Mouse (Mus musculus): Measurements from ENCODE around the gene Sall1. TPM values are rescaled to one million over a fixed set of nuclear protein-coding genes. Genes with fewer than 3 reads are reported as not detected.

The Sall1 gene
- polyA plus RNA-seq, 1 experiment from 2014 or later, result 20.8 TPM

GRCm38 (mm10) chr8:89026139-89026520 is 17.8 kb downstream of the Sall1 start:
- WGBS, result 5% methylated on average over 9 of the region's 13 CpGs
- Histone ChIP-seq H3K9me3 (ENCODE audit: control insufficient read depth, low read length) (no peaks in the 10 kb centered on the region), H3K27me3 (ENCODE audit: control insufficient read depth, insufficient read depth, low read length) (peaks cover 2% of the 10 kb centered on the region; the same call in 1 of the 2 replicates), H3K4me3 (ENCODE audit: low read depth, low read length) (peak overlapping the region; percentile 29), H3K4me1 (replicated peaks; ENCODE audit: control insufficient read depth, insufficient read depth, low read length) (peaks cover 7% of the 10 kb centered on the region; the same call in 1 of the 2 replicates), H3K36me3 (ENCODE audit: control insufficient read depth, insufficient read depth, low read length) (peaks cover 5% of the 10 kb centered on the region; the same call in 1 of the 2 replicates), H3K4me2 (replicated peaks; ENCODE audit: low read depth, low read length) (peak overlapping the region; percentile 62), H3K27ac (ENCODE audit: low read depth, low read length) (0 out of 2 replicates have a peak overlapping the region, but pooled peaks have one; percentile 27), H3K9ac (ENCODE audit: low read depth, low read length) (peak overlapping the region; percentile 42; the same call in 1 of the 2 replicates)
- ATAC-seq (ENCODE audit: low FRiP score) (peak; percentile 34), DNase-seq (ENCODE audit: low spot score) (peak; percentile 39)

GRCm38 (mm10) chr8:89025281-89026138 is 18.5 kb downstream of the Sall1 start:
- Histone ChIP-seq H3K4me2 (replicated peaks; ENCODE audit: low read depth, low read length) (peak overlapping the region; percentile 62), H3K27me3 (ENCODE audit: control insufficient read depth, insufficient read depth, low read length) (peaks cover 2% of the 10 kb centered on the region; the same call in 1 of the 2 replicates), H3K36me3 (ENCODE audit: control insufficient read depth, insufficient read depth, low read length) (no peaks in the 10 kb centered on the region), H3K9me3 (ENCODE audit: control insufficient read depth, low read length) (no peaks in the 10 kb centered on the region), H3K9ac (ENCODE audit: low read depth, low read length) (peak overlapping the region; percentile 42; the same call in 1 of the 2 replicates), H3K27ac (ENCODE audit: low read depth, low read length) (0 out of 2 replicates have a peak overlapping the region, but pooled peaks have one; percentile 27), H3K4me1 (replicated peaks; ENCODE audit: control insufficient read depth, insufficient read depth, low read length) (peaks cover 7% of the 10 kb centered on the region; the same call in 1 of the 2 replicates), H3K4me3 (ENCODE audit: low read depth, low read length) (peak overlapping the region; percentile 29)
- ATAC-seq (ENCODE audit: low FRiP score) (peak; percentile 84), DNase-seq (ENCODE audit: low spot score) (peak; percentile 71)
- 3% methylated on average over 55 of the region's 55 CpGs for WGBS

DNA sequence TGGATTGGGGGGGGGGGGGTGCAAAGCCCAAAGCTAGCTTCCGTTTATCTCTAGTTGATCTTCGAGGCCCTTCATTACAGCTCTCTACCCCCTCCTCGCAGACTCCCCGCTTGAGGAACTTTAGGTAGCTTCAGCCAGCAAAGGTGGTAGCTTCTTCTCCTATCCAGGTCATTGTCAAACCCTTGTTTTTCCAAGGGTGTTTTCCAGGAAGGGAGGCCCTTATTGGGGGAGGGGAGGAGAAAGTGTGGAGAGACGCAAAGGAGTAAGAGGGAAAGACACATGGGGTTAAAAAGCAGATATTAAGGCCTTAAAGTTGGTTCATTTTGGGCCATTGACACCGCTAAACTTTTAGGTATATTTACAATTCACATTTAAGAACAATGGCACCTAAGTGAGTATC is 19.2 kb downstream of the Sall1 start:
- peaks cover 2% of the 10 kb centered on the region; the same call in 1 of the 2 replicates for H3K27me3 ChIP-seq (ENCODE audit: control insufficient read depth, insufficient read depth, low read length)
- H3K4me3 ChIP-seq (ENCODE audit: low read depth, low read length), result no peak overlapping the region
- H3K27ac ChIP-seq (ENCODE audit: low read depth, low read length), result no peak overlapping the region
- H3K9me3 ChIP-seq (ENCODE audit: control insufficient read depth, low read length), result no peaks in the 10 kb centered on the region
- DNase-seq (ENCODE audit: low spot score), result peak; percentile 28
- ATAC-seq (ENCODE audit: low FRiP score), result no peak
- no peak overlapping the region for H3K9ac ChIP-seq (ENCODE audit: low read depth, low read length)
- no peaks in the 10 kb centered on the region for H3K36me3 ChIP-seq (ENCODE audit: control insufficient read depth, insufficient read depth, low read length)
- H3K4me1 ChIP-seq (replicated peaks; ENCODE audit: control insufficient read depth, insufficient read depth, low read length), result peaks cover 7% of the 10 kb centered on the region; the same call in 1 of the 2 replicates
- 18% methylated on average over 6 of the region's 6 CpGs for WGBS
- H3K4me2 ChIP-seq (replicated peaks; ENCODE audit: low read depth, low read length), result no peak overlapping the region

DNA sequence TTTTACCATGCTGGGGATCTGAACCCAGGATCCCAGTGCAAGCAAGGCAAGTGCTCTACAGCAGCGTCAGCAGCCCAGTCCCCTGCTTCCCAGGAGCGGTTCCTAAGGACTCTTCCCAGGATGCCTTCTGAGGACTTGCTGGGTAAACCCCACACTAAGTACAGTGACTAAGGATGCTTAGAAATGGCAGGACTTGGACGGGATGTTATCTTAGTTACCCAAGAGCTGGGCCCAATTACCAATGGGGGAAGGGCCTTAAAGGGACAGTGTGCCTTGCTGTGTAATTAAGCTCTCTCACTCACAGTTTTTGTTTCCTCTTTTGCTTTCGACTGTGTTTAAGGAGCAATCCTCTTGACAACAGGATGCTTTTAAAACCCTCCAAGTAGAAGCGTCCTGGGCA is 22.8 kb downstream of the Sall1 start:
- H3K27me3 ChIP-seq (ENCODE audit: control insufficient read depth, insufficient read depth, low read length), result peaks cover 2% of the 10 kb centered on the region; the same call in 1 of the 2 replicates
- no peaks in the 10 kb centered on the region for H3K36me3 ChIP-seq (ENCODE audit: control insufficient read depth, insufficient read depth, low read length)
- H3K4me3 ChIP-seq (ENCODE audit: low read depth, low read length), result no peak overlapping the region
- DNase-seq (ENCODE audit: low spot score), result peak; percentile 36
- no peak overlapping the region for H3K4me2 ChIP-seq (replicated peaks; ENCODE audit: low read depth, low read length)
- peaks cover 7% of the 10 kb centered on the region; the same call in 1 of the 2 replicates for H3K4me1 ChIP-seq (replicated peaks; ENCODE audit: control insufficient read depth, insufficient read depth, low read length)
- no peak for ATAC-seq (ENCODE audit: low FRiP score)
- no peak overlapping the region for H3K9ac ChIP-seq (ENCODE audit: low read depth, low read length)
- WGBS, result 18% methylated on average over 5 of the region's 5 CpGs
- H3K9me3 ChIP-seq (ENCODE audit: control insufficient read depth, low read length), result no peaks in the 10 kb centered on the region
- no peak overlapping the region for H3K27ac ChIP-seq (ENCODE audit: low read depth, low read length)

DNA sequence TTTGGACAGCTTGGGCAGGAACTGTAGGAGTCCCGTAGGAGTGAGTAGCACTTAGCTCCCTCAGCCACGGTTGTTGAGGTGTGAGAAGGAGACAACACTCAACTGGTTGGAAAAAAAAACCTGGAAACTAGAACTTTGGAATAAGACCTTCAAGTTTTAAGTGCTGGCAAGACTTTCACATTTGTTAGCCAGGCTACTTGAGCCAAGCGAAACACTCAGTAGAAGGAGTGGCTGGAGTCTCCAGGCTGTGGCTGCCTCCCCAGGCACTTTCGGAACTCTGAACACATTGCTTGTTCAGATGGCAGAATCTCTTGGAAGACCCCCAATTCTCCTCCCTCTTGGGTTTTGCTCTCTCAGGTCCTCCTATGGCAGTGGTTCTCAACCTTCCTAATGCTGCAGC is 26.1 kb downstream of the Sall1 start:
- Histone ChIP-seq H3K9me3 (ENCODE audit: control insufficient read depth, low read length) (no peaks in the 10 kb centered on the region), H3K36me3 (ENCODE audit: control insufficient read depth, insufficient read depth, low read length) (no peaks in the 10 kb centered on the region), H3K27me3 (ENCODE audit: control insufficient read depth, insufficient read depth, low read length) (no peaks in the 10 kb centered on the region; the same call in 1 of the 2 replicates), H3K4me2 (replicated peaks; ENCODE audit: low read depth, low read length) (no peak overlapping the region), H3K4me1 (replicated peaks; ENCODE audit: control insufficient read depth, insufficient read depth, low read length) (no peaks in the 10 kb centered on the region), H3K9ac (ENCODE audit: low read depth, low read length) (no peak overlapping the region), H3K27ac (ENCODE audit: low read depth, low read length) (no peak overlapping the region), H3K4me3 (ENCODE audit: low read depth, low read length) (no peak overlapping the region)
- ATAC-seq (ENCODE audit: low FRiP score) (no peak), DNase-seq (ENCODE audit: low spot score) (no peak)
- WGBS, result 74% methylated on average over 4 of the region's 4 CpGs

DNA sequence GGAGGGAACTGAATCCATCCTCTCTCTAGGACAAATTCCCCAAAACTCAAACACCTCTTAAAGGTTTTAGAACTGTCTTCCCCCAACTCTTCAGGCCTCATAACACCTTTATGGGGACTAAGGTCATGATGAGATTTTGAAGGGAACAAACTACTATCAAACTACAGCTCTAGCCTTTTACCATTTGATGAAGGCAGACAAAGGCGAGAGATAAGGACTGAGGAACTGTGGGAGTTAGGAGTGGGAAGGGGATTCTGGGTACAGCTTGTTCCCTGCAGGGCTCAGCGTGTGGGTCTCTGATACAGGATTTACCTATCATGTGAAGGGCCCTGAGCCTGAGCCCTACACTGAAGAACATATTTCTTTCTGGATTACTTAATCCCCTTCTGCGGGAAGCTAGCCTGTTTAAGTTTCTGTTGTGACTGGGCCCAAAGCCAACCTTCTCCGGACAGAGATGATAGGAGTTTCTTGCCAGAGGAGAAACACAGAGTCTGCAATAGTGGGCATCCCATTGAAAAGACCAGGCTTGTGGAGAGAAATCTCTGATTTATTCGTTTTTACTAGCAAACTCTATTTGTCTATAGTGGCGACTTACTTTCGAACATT is 27.4 kb downstream of the Sall1 start:
- Histone ChIP-seq H3K27me3 (ENCODE audit: control insufficient read depth, insufficient read depth, low read length) (no peaks in the 10 kb centered on the region; the same call in 1 of the 2 replicates), H3K4me1 (replicated peaks; ENCODE audit: control insufficient read depth, insufficient read depth, low read length) (no peaks in the 10 kb centered on the region), H3K9me3 (ENCODE audit: control insufficient read depth, low read length) (no peaks in the 10 kb centered on the region), H3K4me2 (replicated peaks; ENCODE audit: low read depth, low read length) (no peak overlapping the region), H3K27ac (ENCODE audit: low read depth, low read length) (no peak overlapping the region), H3K9ac (ENCODE audit: low read depth, low read length) (no peak overlapping the region), H3K36me3 (ENCODE audit: control insufficient read depth, insufficient read depth, low read length) (no peaks in the 10 kb centered on the region), H3K4me3 (ENCODE audit: low read depth, low read length) (no peak overlapping the region)
- ATAC-seq (ENCODE audit: low FRiP score) (no peak), DNase-seq (ENCODE audit: low spot score) (no peak)
- 95% methylated on average over 7 of the region's 7 CpGs for WGBS

DNA sequence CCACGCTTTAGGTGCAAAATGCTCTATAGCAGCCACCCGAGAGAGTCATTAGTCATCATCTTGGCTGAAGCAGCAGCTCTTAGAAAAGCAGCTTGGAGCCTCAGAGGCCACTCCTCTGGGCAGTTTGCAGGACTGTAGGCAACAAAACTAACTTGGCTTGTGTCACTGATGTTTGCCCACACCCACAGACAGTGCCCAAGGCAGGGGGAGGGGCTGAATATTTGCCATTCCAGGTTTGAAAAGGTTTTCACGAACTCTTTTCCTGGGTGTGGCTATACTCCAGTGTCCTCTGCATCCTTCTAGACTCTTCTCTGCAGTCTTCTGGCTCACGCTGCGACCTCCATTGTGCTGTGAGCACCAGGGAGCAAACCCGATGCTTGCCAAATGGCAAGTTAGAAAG is 28.4 kb downstream of the Sall1 start:
- no peaks in the 10 kb centered on the region for H3K27me3 ChIP-seq (ENCODE audit: control insufficient read depth, insufficient read depth, low read length)
- ATAC-seq (ENCODE audit: low FRiP score) (no peak), DNase-seq (ENCODE audit: low spot score) (no peak)
- no peak overlapping the region for H3K4me3 ChIP-seq (ENCODE audit: low read depth, low read length)
- no peak overlapping the region for H3K9ac ChIP-seq (ENCODE audit: low read depth, low read length)
- H3K4me1 ChIP-seq (replicated peaks; ENCODE audit: control insufficient read depth, insufficient read depth, low read length), result no peaks in the 10 kb centered on the region
- no peaks in the 10 kb centered on the region for H3K9me3 ChIP-seq (ENCODE audit: control insufficient read depth, low read length)
- no peak overlapping the region for H3K4me2 ChIP-seq (replicated peaks; ENCODE audit: low read depth, low read length)
- WGBS, result 58% methylated on average over 6 of the region's 6 CpGs
- no peak overlapping the region for H3K27ac ChIP-seq (ENCODE audit: low read depth, low read length)
- H3K36me3 ChIP-seq (ENCODE audit: control insufficient read depth, insufficient read depth, low read length), result no peaks in the 10 kb centered on the region

DNA sequence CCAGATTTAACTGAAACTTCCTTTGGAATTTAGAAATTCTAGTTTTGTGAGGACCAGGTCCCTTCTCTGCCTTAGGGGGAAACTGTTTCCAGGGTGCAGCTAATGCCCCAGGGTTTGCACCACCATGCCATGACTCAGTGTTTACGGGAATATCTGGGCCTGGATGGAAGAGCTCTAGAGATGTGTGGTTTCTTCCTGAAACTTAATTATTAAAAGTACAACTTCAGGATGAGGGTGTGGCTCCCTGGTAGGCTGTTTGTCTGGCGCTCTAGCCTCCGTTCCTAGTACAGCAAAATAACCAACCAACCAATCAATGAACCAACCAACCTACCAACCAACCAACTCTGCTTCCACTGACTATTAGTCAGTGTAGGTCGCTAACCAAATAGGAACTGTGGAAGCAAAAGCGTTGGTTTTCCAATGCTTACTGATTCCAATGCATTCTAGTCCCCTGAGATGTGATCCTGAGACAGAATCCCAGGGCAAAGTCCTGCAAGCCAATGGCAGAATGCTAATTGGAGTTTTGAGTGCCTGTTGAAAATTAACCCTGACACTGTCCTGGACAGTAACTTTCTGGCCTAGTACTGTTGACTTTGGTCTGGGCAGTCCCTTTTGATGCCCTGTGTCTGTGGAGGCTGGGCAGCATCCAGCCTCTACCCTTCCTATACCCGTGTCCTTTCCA is 31.0 kb downstream of the Sall1 start:
- ATAC-seq (ENCODE audit: low FRiP score), result no peak
- Histone ChIP-seq H3K27me3 (ENCODE audit: control insufficient read depth, insufficient read depth, low read length) (peaks cover 3% of the 10 kb centered on the region; the same call in 1 of the 2 replicates), H3K4me1 (replicated peaks; ENCODE audit: control insufficient read depth, insufficient read depth, low read length) (peaks cover 6% of the 10 kb centered on the region; the same call in 1 of the 2 replicates), H3K4me3 (ENCODE audit: low read depth, low read length) (no peak overlapping the region), H3K27ac (ENCODE audit: low read depth, low read length) (no peak overlapping the region), H3K9ac (ENCODE audit: low read depth, low read length) (no peak overlapping the region), H3K9me3 (ENCODE audit: control insufficient read depth, low read length) (no peaks in the 10 kb centered on the region), H3K4me2 (replicated peaks; ENCODE audit: low read depth, low read length) (no peak overlapping the region), H3K36me3 (ENCODE audit: control insufficient read depth, insufficient read depth, low read length) (no peaks in the 10 kb centered on the region)
- 81% methylated on average over 6 of the region's 6 CpGs for WGBS
- DNase-seq (ENCODE audit: low spot score), result no peak
